Mouse (Mus musculus): ENCODE data around the gene Olfr282. TPM values are rescaled to one million over a fixed set of nuclear protein-coding genes. Genes with fewer than 3 reads are reported as not detected.

Olfr282 gene
- polyA plus RNA-seq, 1 experiment from 2014 or later = not detected

- Histone ChIP-seq H3K4me3 (replicated peaks; ENCODE audit: low read length) (no peak overlapping the region), H3K27ac (ENCODE audit: low read length) (no peak overlapping the region), H3K9me3 (ENCODE audit: control insufficient read depth, low read length) (no peaks in the 10 kb centered on the region), H3K27me3 (replicated peaks; ENCODE audit: control insufficient read depth, insufficient read depth, low read length) (no peaks in the 10 kb centered on the region), H3K4me1 (replicated peaks; ENCODE audit: control insufficient read depth, insufficient read depth, low read length) (no peaks in the 10 kb centered on the region), H3K9ac (replicated peaks; ENCODE audit: low read depth, low read length) (no peak overlapping the region), H3K4me2 (ENCODE audit: low read length) (no peak overlapping the region), H3K36me3 (ENCODE audit: control insufficient read depth, insufficient read depth) (no peaks in the 10 kb centered on the region)
- ATAC-seq = no peak
- 86% methylated on average over 18 of the region's 18 CpGs for WGBS
These were observed 53.2 kb downstream of the Olfr282 start for GRCm38 (mm10) chr15:98483907-98484886.

- Histone ChIP-seq H3K9me3 (ENCODE audit: control insufficient read depth, low read length) (no peaks in the 10 kb centered on the region), H3K4me2 (ENCODE audit: low read length) (no peak overlapping the region), H3K4me1 (replicated peaks; ENCODE audit: control insufficient read depth, insufficient read depth, low read length) (no peaks in the 10 kb centered on the region), H3K4me3 (replicated peaks; ENCODE audit: low read length) (no peak overlapping the region), H3K27me3 (replicated peaks; ENCODE audit: control insufficient read depth, insufficient read depth, low read length) (no peaks in the 10 kb centered on the region), H3K27ac (ENCODE audit: low read length) (no peak overlapping the region), H3K36me3 (ENCODE audit: control insufficient read depth, insufficient read depth) (no peaks in the 10 kb centered on the region), H3K9ac (replicated peaks; ENCODE audit: low read depth, low read length) (no peak overlapping the region)
- no peak for ATAC-seq
- 95% methylated on average over 8 of the region's 8 CpGs for WGBS
These were observed 55.5 kb downstream of the Olfr282 start for GRCm38 (mm10) chr15:98486433-98487021.

Other genes with a start within 250 kb of the Olfr282 start
- gene Olfr288, start 235.7 kb upstream of the Olfr282 start, polyA plus RNA-seq (2015; fragmentation: Nextera tagmentation; extraction: Ambion mirVana) = not detected in 2 replicates
- gene Gm44579, start 210.2 kb upstream of the Olfr282 start, polyA plus RNA-seq (2015; fragmentation: Nextera tagmentation; extraction: Ambion mirVana) = not detected in 2 replicates
- gene Olfr287, start 210.2 kb upstream of the Olfr282 start, polyA plus RNA-seq (2015; fragmentation: Nextera tagmentation; extraction: Ambion mirVana) = not detected in 2 replicates
- gene Olfr286, start 196.8 kb upstream of the Olfr282 start, polyA plus RNA-seq (2015; fragmentation: Nextera tagmentation; extraction: Ambion mirVana) = not detected in 2 replicates
- gene H1fnt, start 173.9 kb upstream of the Olfr282 start, polyA plus RNA-seq (2015; fragmentation: Nextera tagmentation; extraction: Ambion mirVana) = not detected in 2 replicates
- 3.9 and 5.7 TPM in 2 replicates for gene Zfp641, start 135.1 kb upstream of the Olfr282 start, polyA plus RNA-seq (2015; fragmentation: Nextera tagmentation; extraction: Ambion mirVana)
- gene Olfr285, start 113.9 kb upstream of the Olfr282 start, polyA plus RNA-seq (2015; fragmentation: Nextera tagmentation; extraction: Ambion mirVana) = not detected in 2 replicates
- gene Olfr284, start 90.2 kb upstream of the Olfr282 start, polyA plus RNA-seq (2015; fragmentation: Nextera tagmentation; extraction: Ambion mirVana) = not detected in 2 replicates
- gene Olfr283, start 50.3 kb upstream of the Olfr282 start, polyA plus RNA-seq (2015; fragmentation: Nextera tagmentation; extraction: Ambion mirVana) = not detected in 2 replicates
- not detected in 2 replicates for gene Olfr281, start 21.4 kb downstream of the Olfr282 start, polyA plus RNA-seq (2015; fragmentation: Nextera tagmentation; extraction: Ambion mirVana)
- not detected in 2 replicates for gene OR5BS1P, start 38.7 kb downstream of the Olfr282 start, polyA plus RNA-seq (2015; fragmentation: Nextera tagmentation; extraction: Ambion mirVana)
- gene Lalba, start 51.5 kb downstream of the Olfr282 start, polyA plus RNA-seq (2015; fragmentation: Nextera tagmentation; extraction: Ambion mirVana) = not detected in 2 replicates
- not detected in 2 replicates for gene Olfr279, start 61.2 kb downstream of the Olfr282 start, polyA plus RNA-seq (2015; fragmentation: Nextera tagmentation; extraction: Ambion mirVana)
- gene Kansl2, start 103.0 kb downstream of the Olfr282 start, polyA plus RNA-seq (2015; fragmentation: Nextera tagmentation; extraction: Ambion mirVana) = 130 and 141 TPM in 2 replicates
- gene Ccnt1, start 139.7 kb downstream of the Olfr282 start, polyA plus RNA-seq (2015; fragmentation: Nextera tagmentation; extraction: Ambion mirVana) = 74.5 and 78.4 TPM in 2 replicates
- gene 4930415O20Rik, start 139.8 kb downstream of the Olfr282 start, polyA plus RNA-seq (2015; fragmentation: Nextera tagmentation; extraction: Ambion mirVana) = 0.56 TPM in 1 of 2 replicates, not detected in the other
- gene Adcy6, start 178.9 kb downstream of the Olfr282 start, polyA plus RNA-seq (2015; fragmentation: Nextera tagmentation; extraction: Ambion mirVana) = 11.2 and 16.1 TPM in 2 replicates
- gene Cacnb3, start 199.6 kb downstream of the Olfr282 start, polyA plus RNA-seq (2015; fragmentation: Nextera tagmentation; extraction: Ambion mirVana) = 138 and 168 TPM in 2 replicates
- gene Ddx23, start 231.7 kb downstream of the Olfr282 start, polyA plus RNA-seq (2015; fragmentation: Nextera tagmentation; extraction: Ambion mirVana) = 17.6 and 25.5 TPM in 2 replicates
- 15.5 and 16.4 TPM in 2 replicates for gene Rnd1, start 246.2 kb downstream of the Olfr282 start, polyA plus RNA-seq (2015; fragmentation: Nextera tagmentation; extraction: Ambion mirVana)

All from forebrain, embryonic 16.5 days (tissue).